Mouse (Mus musculus): Measurements from ENCODE around the gene Myo1d. TPM values are rescaled to one million over a fixed set of nuclear protein-coding genes. Genes with fewer than 3 reads are reported as not detected.

Myo1d gene
- polyA plus RNA-seq, 1 experiment from 2014 or later = 10.8 TPM

- Histone ChIP-seq H3K9ac (ENCODE audit: low read depth, low read length) (no peak overlapping the region), H3K4me2 (no peak overlapping the region; the same call in 1 of the 2 replicates), H3K27me3 (ENCODE audit: control insufficient read depth, insufficient read depth, low read length) (no peaks in the 10 kb centered on the region), H3K4me1 (ENCODE audit: control insufficient read depth, insufficient read depth, low read length) (no peaks in the 10 kb centered on the region), H3K9me3 (replicated peaks; ENCODE audit: control insufficient read depth, low read length) (no peaks in the 10 kb centered on the region), H3K27ac (ENCODE audit: low read depth, low read length) (no peak overlapping the region), H3K4me3 (ENCODE audit: low read depth, low read length) (no peak overlapping the region), H3K36me3 (ENCODE audit: control insufficient read depth, insufficient read depth, low read length) (no peaks in the 10 kb centered on the region)
- WGBS (ENCODE audit: insufficient replicate concordance) = 47% methylated on average over 14 of the region's 14 CpGs
- no peak for ATAC-seq (replicated peaks; ENCODE audit: insufficient number of reproducible peaks, low FRiP score, low TSS enrichment)
Observed at GRCm38 (mm10) chr11:80577747-80578640, 201.8 kb downstream of the Myo1d start.

- H3K27me3 ChIP-seq (ENCODE audit: control insufficient read depth, insufficient read depth, low read length) = no peaks in the 10 kb centered on the region
- no peaks in the 10 kb centered on the region for H3K4me1 ChIP-seq (ENCODE audit: control insufficient read depth, insufficient read depth, low read length)
- no peak overlapping the region for H3K9ac ChIP-seq (ENCODE audit: low read depth, low read length)
- no peak overlapping the region for H3K27ac ChIP-seq (ENCODE audit: low read depth, low read length)
- no peaks in the 10 kb centered on the region for H3K36me3 ChIP-seq (ENCODE audit: control insufficient read depth, insufficient read depth, low read length)
- no peak overlapping the region for H3K4me2 ChIP-seq
- H3K4me3 ChIP-seq (ENCODE audit: low read depth, low read length) = no peak overlapping the region
- H3K9me3 ChIP-seq (replicated peaks; ENCODE audit: control insufficient read depth, low read length) = no peaks in the 10 kb centered on the region
- no peak for ATAC-seq (replicated peaks; ENCODE audit: insufficient number of reproducible peaks, low FRiP score, low TSS enrichment)
- 58% methylated on average over 3 of the region's 3 CpGs for WGBS (ENCODE audit: insufficient replicate concordance)
Observed at GRCm38 (mm10) chr11:80575794-80576193, 204.0 kb downstream of the Myo1d start.

GRCm38 (mm10) chr11:80566286-80566685 is 213.5 kb downstream of the Myo1d start:
- peaks cover 5% of the 10 kb centered on the region; the same call in 1 of the 2 replicates for H3K4me1 ChIP-seq (ENCODE audit: control insufficient read depth, insufficient read depth, low read length)
- H3K27ac ChIP-seq (ENCODE audit: low read depth, low read length) = no peak overlapping the region
- no peak overlapping the region for H3K4me2 ChIP-seq
- 40% methylated on average over 3 of the region's 3 CpGs for WGBS (ENCODE audit: insufficient replicate concordance)
- no peak overlapping the region for H3K4me3 ChIP-seq (ENCODE audit: low read depth, low read length)
- ATAC-seq (replicated peaks; ENCODE audit: insufficient number of reproducible peaks, low FRiP score, low TSS enrichment) = no peak
- H3K9me3 ChIP-seq (replicated peaks; ENCODE audit: control insufficient read depth, low read length) = no peaks in the 10 kb centered on the region
- H3K27me3 ChIP-seq (ENCODE audit: control insufficient read depth, insufficient read depth, low read length) = no peaks in the 10 kb centered on the region
- H3K36me3 ChIP-seq (ENCODE audit: control insufficient read depth, insufficient read depth, low read length) = no peaks in the 10 kb centered on the region
- H3K9ac ChIP-seq (ENCODE audit: low read depth, low read length) = no peak overlapping the region

GRCm38 (mm10) chr11:80564975-80565965 is 214.6 kb downstream of the Myo1d start:
- no peak overlapping the region for H3K27ac ChIP-seq (ENCODE audit: low read depth, low read length)
- peaks cover 5% of the 10 kb centered on the region; the same call in 1 of the 2 replicates for H3K4me1 ChIP-seq (ENCODE audit: control insufficient read depth, insufficient read depth, low read length)
- H3K4me2 ChIP-seq = no peak overlapping the region
- no peak overlapping the region for H3K9ac ChIP-seq (ENCODE audit: low read depth, low read length)
- H3K36me3 ChIP-seq (ENCODE audit: control insufficient read depth, insufficient read depth, low read length) = no peaks in the 10 kb centered on the region
- WGBS (ENCODE audit: insufficient replicate concordance) = 64% methylated on average over 7 of the region's 7 CpGs
- ATAC-seq (replicated peaks; ENCODE audit: insufficient number of reproducible peaks, low FRiP score, low TSS enrichment) = no peak
- no peaks in the 10 kb centered on the region for H3K27me3 ChIP-seq (ENCODE audit: control insufficient read depth, insufficient read depth, low read length)
- H3K9me3 ChIP-seq (replicated peaks; ENCODE audit: control insufficient read depth, low read length) = no peaks in the 10 kb centered on the region
- no peak overlapping the region for H3K4me3 ChIP-seq (ENCODE audit: low read depth, low read length)

- no peak for ATAC-seq (replicated peaks; ENCODE audit: insufficient number of reproducible peaks, low FRiP score, low TSS enrichment)
- Histone ChIP-seq H3K27me3 (ENCODE audit: control insufficient read depth, insufficient read depth, low read length) (no peaks in the 10 kb centered on the region), H3K4me2 (no peak overlapping the region), H3K36me3 (ENCODE audit: control insufficient read depth, insufficient read depth, low read length) (no peaks in the 10 kb centered on the region), H3K4me3 (ENCODE audit: low read depth, low read length) (no peak overlapping the region), H3K4me1 (ENCODE audit: control insufficient read depth, insufficient read depth, low read length) (peaks cover 5% of the 10 kb centered on the region; the same call in 1 of the 2 replicates), H3K9me3 (replicated peaks; ENCODE audit: control insufficient read depth, low read length) (no peaks in the 10 kb centered on the region), H3K9ac (ENCODE audit: low read depth, low read length) (no peak overlapping the region), H3K27ac (ENCODE audit: low read depth, low read length) (no peak overlapping the region)
- 46% methylated on average over 3 of the region's 3 CpGs for WGBS (ENCODE audit: insufficient replicate concordance)
Observed at GRCm38 (mm10) chr11:80562479-80562878, 217.3 kb downstream of the Myo1d start.

- no peaks in the 10 kb centered on the region for H3K36me3 ChIP-seq (ENCODE audit: control insufficient read depth, insufficient read depth, low read length)
- no peaks in the 10 kb centered on the region for H3K4me1 ChIP-seq (ENCODE audit: control insufficient read depth, insufficient read depth, low read length)
- H3K9me3 ChIP-seq (replicated peaks; ENCODE audit: control insufficient read depth, low read length) = no peaks in the 10 kb centered on the region
- H3K4me3 ChIP-seq (ENCODE audit: low read depth, low read length) = no peak overlapping the region
- H3K4me2 ChIP-seq = no peak overlapping the region
- WGBS (ENCODE audit: insufficient replicate concordance) = 52% methylated on average over 5 of the region's 5 CpGs
- ATAC-seq (replicated peaks; ENCODE audit: insufficient number of reproducible peaks, low FRiP score, low TSS enrichment) = no peak
- H3K9ac ChIP-seq (ENCODE audit: low read depth, low read length) = no peak overlapping the region
- H3K27me3 ChIP-seq (ENCODE audit: control insufficient read depth, insufficient read depth, low read length) = no peaks in the 10 kb centered on the region
- H3K27ac ChIP-seq (ENCODE audit: low read depth, low read length) = no peak overlapping the region
Observed at GRCm38 (mm10) chr11:80560770-80561169, 219.1 kb downstream of the Myo1d start.

- no peak for ATAC-seq (replicated peaks; ENCODE audit: insufficient number of reproducible peaks, low FRiP score, low TSS enrichment)
- Histone ChIP-seq H3K4me1 (ENCODE audit: control insufficient read depth, insufficient read depth, low read length) (no peaks in the 10 kb centered on the region), H3K36me3 (ENCODE audit: control insufficient read depth, insufficient read depth, low read length) (no peaks in the 10 kb centered on the region), H3K27me3 (ENCODE audit: control insufficient read depth, insufficient read depth, low read length) (no peaks in the 10 kb centered on the region; the same call in 1 of the 2 replicates), H3K27ac (ENCODE audit: low read depth, low read length) (no peak overlapping the region), H3K4me3 (ENCODE audit: low read depth, low read length) (no peak overlapping the region), H3K9me3 (replicated peaks; ENCODE audit: control insufficient read depth, low read length) (no peaks in the 10 kb centered on the region), H3K4me2 (no peak overlapping the region), H3K9ac (ENCODE audit: low read depth, low read length) (no peak overlapping the region)
- WGBS (ENCODE audit: insufficient replicate concordance) = 95% methylated on average over 5 of the region's 5 CpGs
Observed at GRCm38 (mm10) chr11:80555416-80555815, 224.4 kb downstream of the Myo1d start.

- no peaks in the 10 kb centered on the region for H3K36me3 ChIP-seq (ENCODE audit: control insufficient read depth, insufficient read depth, low read length)
- H3K4me2 ChIP-seq = no peak overlapping the region
- H3K4me3 ChIP-seq (ENCODE audit: low read depth, low read length) = no peak overlapping the region
- H3K9ac ChIP-seq (ENCODE audit: low read depth, low read length) = no peak overlapping the region
- H3K9me3 ChIP-seq (replicated peaks; ENCODE audit: control insufficient read depth, low read length) = no peaks in the 10 kb centered on the region
- ATAC-seq (replicated peaks; ENCODE audit: insufficient number of reproducible peaks, low FRiP score, low TSS enrichment) = no peak
- 82% methylated on average over 11 of the region's 11 CpGs for WGBS (ENCODE audit: insufficient replicate concordance)
- no peaks in the 10 kb centered on the region for H3K4me1 ChIP-seq (ENCODE audit: control insufficient read depth, insufficient read depth, low read length)
- no peaks in the 10 kb centered on the region; the same call in 1 of the 2 replicates for H3K27me3 ChIP-seq (ENCODE audit: control insufficient read depth, insufficient read depth, low read length)
- H3K27ac ChIP-seq (ENCODE audit: low read depth, low read length) = no peak overlapping the region
Observed at GRCm38 (mm10) chr11:80553046-80553445, 226.8 kb downstream of the Myo1d start.

All from heart, embryonic 11.5 days (tissue).